Mouse (Mus musculus) midbrain, embryonic 16.5 days (tissue): Measurements from ENCODE around the gene Ldlrap1. TPM values are rescaled to one million over a fixed set of nuclear protein-coding genes. Genes with fewer than 3 reads are reported as not detected.

Source experiments
- ATAC-seq: fragments of 200-750 bp; cut with Nextera tagmentation; 2 replicates; pipeline ENCODE4 v1.8.0; 2017; ENCODE audit warnings: moderate TSS enrichment
- H3K27ac ChIP-seq: fragments of 300-500 bp; sonication (generic); 2 replicates; pipeline ENCODE4 v1.5.1; 2014; ENCODE audit warnings: mild to moderate bottlenecking, low read length, mixed read lengths
- H3K27me3 ChIP-seq: fragments of 300-500 bp; sonication (generic); 2 replicates; pipeline ENCODE4 v1.6.1; 2014; ENCODE audit warnings: low read depth, low read length, mixed read lengths; ENCODE audit not compliant: control insufficient read depth, insufficient read depth
- H3K36me3 ChIP-seq: fragments of 300-500 bp; sonication (generic); 2 replicates; pipeline ENCODE4 v1.6.1; 2014; ENCODE audit warnings: mild to moderate bottlenecking, low read length, moderate library complexity, mixed read lengths; ENCODE audit not compliant: control insufficient read depth, insufficient read depth
- H3K4me1 ChIP-seq: fragments of 300-500 bp; sonication (generic); 2 replicates; pipeline ENCODE4 v1.6.1; 2014; ENCODE audit warnings: mild to moderate bottlenecking, low read length, mixed read lengths; ENCODE audit not compliant: control insufficient read depth, insufficient read depth
- H3K4me2 ChIP-seq: fragments of 300-500 bp; sonication (generic); 2 replicates; pipeline ENCODE4 v1.6.1; 2014; ENCODE audit warnings: mild to moderate bottlenecking, low read length, mixed read lengths
- H3K4me3 ChIP-seq: fragments of 300-500 bp; sonication (generic); 2 replicates; pipeline ENCODE4 v1.5.1; 2014; ENCODE audit warnings: low read depth, mild to moderate bottlenecking, low read length, moderate library complexity, mixed read lengths
- H3K9ac ChIP-seq: fragments of 300-500 bp; sonication (generic); 2 replicates; pipeline ENCODE4 v1.6.1; 2014; ENCODE audit warnings: low read depth, low read length, mixed read lengths
- H3K9me3 ChIP-seq: fragments of 300-500 bp; sonication (generic); replicated peaks from 2 replicates; pipeline ENCODE4 v1.6.1; 2014; ENCODE audit warnings: mild to moderate bottlenecking, low read length, mixed read lengths; ENCODE audit not compliant: control insufficient read depth, poor library complexity, severe bottlenecking
- WGBS: fragments of 180-500 bp; shearing (Covaris S2); extraction: QIAGEN DNeasy Blood & Tissue Kit; methylation state at CpG from one replicate; pipeline ENCODE4 v1.1.7; 2014; 5-methylcytosine and 5-hydroxymethylcytosine counted together
- polyA plus RNA-seq: library from polyadenylated mRNA; unstranded; fragments of >200 nt; fragmentation: Nextera tagmentation; extraction: Ambion mirVana; gene quantifications from 2 replicates; pipeline ENCODE4 v1.2.1, GENCODE M21; 2015

Ldlrap1 gene
- polyA plus RNA-seq, 1 experiment from 2014 or later = 2.1 TPM

DNA sequence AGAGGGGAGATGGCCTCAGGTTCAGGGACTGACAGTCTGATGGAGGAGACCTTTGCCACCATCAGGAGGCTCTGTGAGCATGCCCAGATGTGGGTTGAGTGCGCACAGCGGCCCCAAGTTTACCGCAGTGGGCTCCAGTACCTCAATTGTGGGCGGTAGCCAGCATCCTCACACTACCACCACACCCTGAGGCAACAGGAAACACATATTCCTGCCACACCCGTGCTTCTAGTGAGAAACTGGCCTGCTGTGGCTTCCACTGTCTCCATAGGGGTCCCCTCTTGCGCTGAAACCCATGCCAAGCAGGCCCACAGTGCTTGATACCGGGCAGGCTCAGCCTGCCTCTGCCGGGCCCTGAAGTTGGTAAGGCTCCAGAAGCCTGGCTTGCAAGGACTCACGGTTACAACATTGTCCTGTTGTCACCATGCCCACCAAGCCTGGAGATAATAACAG, 33.2 kb downstream of the Ldlrap1 start:
- no peak overlapping the region for H3K9ac ChIP-seq
- H3K9me3 ChIP-seq = no peaks in the 10 kb centered on the region
- no peak overlapping the region for H3K4me3 ChIP-seq
- 52% methylated on average over 9 of the region's 9 CpGs for WGBS
- no peak overlapping the region for H3K27ac ChIP-seq
- no peak overlapping the region for H3K4me2 ChIP-seq
- peaks cover 9% of the 10 kb centered on the region for H3K4me1 ChIP-seq
- no peaks in the 10 kb centered on the region for H3K27me3 ChIP-seq
- H3K36me3 ChIP-seq = no peaks in the 10 kb centered on the region
- ATAC-seq = no peak

DNA sequence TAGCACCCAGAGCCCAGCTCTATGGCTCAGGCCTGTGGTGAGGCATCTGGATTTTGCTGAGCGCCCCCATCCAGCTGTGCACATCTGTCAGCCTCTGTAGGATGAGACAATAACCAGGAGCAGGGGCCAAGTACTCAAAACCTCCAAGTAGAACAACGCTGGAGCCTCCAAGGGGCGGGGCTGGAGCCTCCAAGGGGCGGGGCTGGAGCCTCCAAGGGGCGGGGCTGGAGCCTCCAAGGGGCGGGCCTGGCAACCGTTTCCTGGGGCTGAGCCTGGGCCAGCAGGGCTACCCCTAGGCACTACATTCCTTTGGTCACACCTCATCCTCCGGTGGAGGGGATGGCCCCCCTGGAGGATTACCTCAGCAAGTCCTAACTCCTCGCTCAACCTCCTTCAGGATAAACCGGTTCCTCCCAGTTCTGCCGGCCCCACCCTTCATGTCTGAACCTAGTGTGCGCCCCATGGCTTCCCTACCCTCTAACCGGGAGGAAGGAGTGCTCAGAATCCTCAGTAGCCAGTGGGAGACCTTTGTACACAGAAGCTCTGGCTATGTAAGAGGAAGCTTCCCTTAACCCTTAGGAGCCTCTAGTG, 33.7 kb downstream of the Ldlrap1 start:
- no peak for ATAC-seq

DNA sequence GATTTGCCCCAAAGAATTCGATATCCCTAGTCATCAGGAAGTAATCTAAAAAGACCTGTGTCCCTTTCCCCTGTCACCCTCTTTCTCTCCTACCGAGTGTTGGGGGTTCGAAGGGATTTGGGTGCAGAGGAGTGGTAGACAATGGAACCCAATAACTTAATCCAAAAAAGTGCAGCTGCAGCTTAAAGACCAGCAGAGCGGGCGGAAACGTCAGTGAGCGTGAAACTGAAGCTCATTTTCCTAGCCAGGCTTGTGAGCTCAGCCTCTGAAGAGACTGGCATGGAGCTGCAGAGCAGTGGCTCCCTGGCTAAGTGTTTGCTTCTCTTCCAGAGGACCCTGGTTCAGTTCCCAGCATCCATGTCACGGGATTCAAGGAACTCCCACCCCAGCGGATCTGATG, 34.5 kb downstream of the Ldlrap1 start:
- Histone ChIP-seq H3K9ac (no peak overlapping the region), H3K36me3 (no peaks in the 10 kb centered on the region), H3K4me2 (no peak overlapping the region), H3K4me3 (no peak overlapping the region), H3K4me1 (peaks cover 9% of the 10 kb centered on the region), H3K27me3 (no peaks in the 10 kb centered on the region), H3K9me3 (no peaks in the 10 kb centered on the region), H3K27ac (no peak overlapping the region)
- no peak for ATAC-seq
- 37% methylated on average over 9 of the region's 9 CpGs for WGBS

More for the DNA sequence above, 33.7 kb downstream of the Ldlrap1 start:
- no peak overlapping the region for H3K9ac ChIP-seq
- H3K4me1 ChIP-seq = peaks cover 9% of the 10 kb centered on the region
- no peaks in the 10 kb centered on the region for H3K36me3 ChIP-seq
- 9% methylated on average over 13 of the region's 13 CpGs for WGBS
- H3K4me3 ChIP-seq = no peak overlapping the region
- H3K9me3 ChIP-seq = no peaks in the 10 kb centered on the region
- no peak overlapping the region for H3K27ac ChIP-seq
- no peaks in the 10 kb centered on the region for H3K27me3 ChIP-seq
- H3K4me2 ChIP-seq = no peak overlapping the region

DNA sequence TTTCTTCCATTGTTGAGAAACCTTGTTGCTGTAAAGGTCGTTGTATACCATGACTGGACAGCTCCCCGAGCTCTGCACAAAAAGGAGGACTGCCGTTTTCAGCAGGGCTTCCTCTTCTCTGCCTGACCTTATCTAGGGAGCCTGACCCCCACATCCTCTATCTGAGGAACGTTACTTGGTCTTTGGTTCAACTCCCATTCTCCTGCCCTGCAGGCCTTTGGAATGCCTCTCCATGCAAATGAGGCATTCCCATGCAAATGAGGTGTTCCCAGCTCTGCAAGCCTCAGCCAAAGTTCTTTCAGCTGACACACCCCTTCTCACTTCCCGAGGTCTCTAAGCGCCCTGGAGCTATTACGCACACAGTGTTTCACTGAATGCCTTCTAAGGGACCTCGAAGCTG, 37.7 kb downstream of the Ldlrap1 start:
- no peaks in the 10 kb centered on the region for H3K9me3 ChIP-seq
- WGBS = 7% methylated on average over 8 of the region's 8 CpGs
- peaks cover 3% of the 10 kb centered on the region for H3K4me1 ChIP-seq
- H3K4me3 ChIP-seq = no peak overlapping the region
- H3K4me2 ChIP-seq = no peak overlapping the region
- H3K36me3 ChIP-seq = no peaks in the 10 kb centered on the region
- no peaks in the 10 kb centered on the region for H3K27me3 ChIP-seq
- ATAC-seq = no peak
- no peak overlapping the region for H3K9ac ChIP-seq
- H3K27ac ChIP-seq = no peak overlapping the region

DNA sequence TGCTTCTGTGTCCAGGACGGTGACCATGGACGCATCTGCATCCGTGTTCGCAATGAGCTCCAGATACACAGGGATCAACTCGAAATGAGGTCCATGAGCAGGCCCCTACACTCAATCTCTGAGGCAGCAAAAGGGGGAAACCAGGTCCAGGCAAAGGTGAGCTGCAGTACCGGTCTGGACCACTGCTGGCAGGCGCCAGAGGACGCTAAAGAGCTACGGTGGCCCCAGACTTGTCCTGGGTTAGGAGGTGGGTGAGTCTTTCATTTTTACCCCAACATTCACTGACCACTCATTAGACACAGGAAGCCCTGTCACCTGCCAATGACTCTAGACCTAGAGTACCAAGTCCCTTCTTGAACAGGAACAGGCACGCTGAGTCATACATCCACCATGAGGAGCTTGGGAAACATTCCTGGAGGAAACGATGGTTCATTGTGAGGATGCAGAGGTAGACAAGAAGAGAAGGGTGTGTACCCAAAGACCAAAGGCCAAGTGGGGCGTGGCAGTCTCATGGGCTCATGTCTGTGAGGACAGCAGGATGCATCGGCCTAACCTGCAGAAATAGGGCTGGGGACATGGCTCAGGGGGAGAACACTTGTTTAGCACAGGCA, 42.0 kb downstream of the Ldlrap1 start:
- Histone ChIP-seq H3K4me1 (peaks cover 3% of the 10 kb centered on the region), H3K36me3 (no peaks in the 10 kb centered on the region), H3K9ac (no peak overlapping the region), H3K27me3 (no peaks in the 10 kb centered on the region), H3K4me2 (no peak overlapping the region), H3K27ac (no peak overlapping the region), H3K9me3 (no peaks in the 10 kb centered on the region), H3K4me3 (no peak overlapping the region)
- ATAC-seq = no peak
- WGBS = 69% methylated on average over 13 of the region's 13 CpGs

DNA sequence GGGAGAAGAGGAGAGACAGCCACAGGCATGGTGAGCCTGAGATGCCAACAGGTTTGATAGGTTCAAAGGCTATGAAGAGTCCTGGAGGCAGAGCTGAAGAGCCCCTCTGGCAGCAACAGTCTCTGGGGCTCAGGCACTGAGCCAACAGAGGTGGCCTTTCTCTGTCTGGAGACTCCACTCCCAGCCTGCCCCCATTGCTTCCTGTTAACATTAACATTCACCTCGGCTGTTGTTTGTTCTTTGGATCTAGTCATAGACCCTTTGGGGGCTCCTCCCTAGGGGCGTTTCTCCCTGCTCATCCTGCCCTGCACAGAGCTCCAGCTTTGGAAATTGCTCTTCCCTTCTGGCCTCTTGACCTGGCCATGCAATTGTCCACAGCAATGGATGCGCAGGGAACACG, 42.9 kb downstream of the Ldlrap1 start:
- H3K27ac ChIP-seq = no peak overlapping the region
- no peak overlapping the region for H3K9ac ChIP-seq
- H3K9me3 ChIP-seq = no peaks in the 10 kb centered on the region
- no peak overlapping the region for H3K4me2 ChIP-seq
- no peaks in the 10 kb centered on the region for H3K4me1 ChIP-seq
- no peak overlapping the region for H3K4me3 ChIP-seq
- 64% methylated on average over 4 of the region's 4 CpGs for WGBS
- no peak for ATAC-seq
- H3K36me3 ChIP-seq = no peaks in the 10 kb centered on the region
- H3K27me3 ChIP-seq = no peaks in the 10 kb centered on the region

DNA sequence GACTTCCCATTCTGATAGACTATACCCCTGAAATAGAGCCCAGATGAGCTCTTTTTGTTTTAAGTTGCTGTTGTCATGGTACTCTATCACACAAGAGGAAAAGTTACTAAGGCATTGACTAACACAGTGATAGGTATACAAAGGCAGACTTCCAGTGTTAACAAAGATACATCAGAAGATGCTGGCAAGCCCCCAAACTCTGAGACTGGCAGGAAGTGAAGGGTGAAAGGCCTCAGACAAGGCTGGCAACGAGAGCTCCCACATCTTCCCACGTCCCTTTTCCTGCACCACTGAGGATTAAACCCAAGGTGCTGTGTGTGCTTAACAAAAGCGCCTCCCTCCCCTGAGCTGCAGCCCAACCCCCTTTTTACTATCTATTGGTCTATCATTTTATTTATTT, 44.6 kb downstream of the Ldlrap1 start:
- Histone ChIP-seq H3K27ac (no peak overlapping the region), H3K36me3 (no peaks in the 10 kb centered on the region)

DNA sequence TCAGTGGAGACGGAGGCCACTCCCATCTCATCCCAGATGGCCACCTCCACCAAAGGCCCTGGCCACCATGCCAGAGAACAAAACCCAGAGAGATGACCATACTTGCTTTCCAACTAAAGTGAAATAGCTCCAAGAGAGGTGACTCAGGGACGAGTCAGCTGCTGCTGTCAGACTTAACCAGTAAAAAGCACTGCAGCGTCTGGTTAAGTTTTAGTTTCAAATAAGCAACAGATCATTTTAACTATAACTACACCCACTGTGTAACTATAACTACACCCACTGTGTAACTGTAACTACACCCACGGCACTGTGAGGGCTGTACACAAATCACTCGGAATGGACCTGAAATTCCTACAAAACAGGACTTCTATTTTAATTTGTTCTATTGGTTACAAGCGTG, 46.7 kb downstream of the Ldlrap1 start:
- 89% methylated on average over 6 of the region's 6 CpGs for WGBS
- no peaks in the 10 kb centered on the region for H3K36me3 ChIP-seq
- H3K9ac ChIP-seq = no peak overlapping the region
- no peaks in the 10 kb centered on the region for H3K4me1 ChIP-seq
- no peaks in the 10 kb centered on the region for H3K9me3 ChIP-seq
- no peak overlapping the region for H3K4me2 ChIP-seq
- no peak for ATAC-seq
- H3K27ac ChIP-seq = no peak overlapping the region
- no peak overlapping the region for H3K4me3 ChIP-seq
- no peaks in the 10 kb centered on the region for H3K27me3 ChIP-seq

More for the DNA sequence above, 44.6 kb downstream of the Ldlrap1 start:
- Histone ChIP-seq H3K4me2 (no peak overlapping the region), H3K9ac (no peak overlapping the region), H3K4me3 (no peak overlapping the region), H3K4me1 (no peaks in the 10 kb centered on the region), H3K27me3 (no peaks in the 10 kb centered on the region), H3K9me3 (no peaks in the 10 kb centered on the region)
- no peak for ATAC-seq
- 63% methylated on average over 3 of the region's 3 CpGs for WGBS

DNA sequence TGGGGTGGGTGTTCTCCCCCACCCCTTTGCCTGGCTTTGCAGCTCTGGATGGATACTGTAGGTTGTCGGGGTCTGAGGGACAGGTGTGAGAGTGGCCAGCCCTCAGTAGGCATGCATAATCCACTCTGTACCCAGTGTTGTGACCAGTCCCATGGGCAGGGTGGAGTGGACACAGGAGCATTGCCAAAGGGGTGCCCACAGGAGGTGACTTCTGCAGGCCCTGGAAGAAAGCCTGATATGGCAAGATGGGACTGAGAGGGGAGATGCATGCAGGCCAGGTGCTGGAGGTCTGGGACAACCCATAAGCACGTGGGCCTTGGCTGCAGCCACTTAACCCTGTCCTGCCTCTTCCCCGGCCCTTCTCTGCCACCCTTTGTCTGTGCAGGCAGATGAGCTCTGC, 47.5 kb downstream of the Ldlrap1 start:
- Histone ChIP-seq H3K27ac (no peak overlapping the region), H3K36me3 (no peaks in the 10 kb centered on the region), H3K27me3 (no peaks in the 10 kb centered on the region), H3K9ac (no peak overlapping the region), H3K4me3 (no peak overlapping the region), H3K4me2 (no peak overlapping the region), H3K9me3 (no peaks in the 10 kb centered on the region), H3K4me1 (no peaks in the 10 kb centered on the region)
- ATAC-seq = no peak
- 65% methylated on average over 3 of the region's 3 CpGs for WGBS
